Mouse (Mus musculus) limb, embryonic 11.5 days (tissue): ENCODE data around the gene Tnip2. TPM values are rescaled to one million over a fixed set of nuclear protein-coding genes. Genes with fewer than 3 reads are reported as not detected.
A peak's percentile ranks its signal among the peaks of the same experiment; 100 is the strongest.

Source experiments
- ATAC-seq: fragments of 200-750 bp; cut with Nextera tagmentation; 2 replicates; pipeline ENCODE4 v1.8.0; 2017; ENCODE audit warnings: low read depth; ENCODE audit not compliant: insufficient number of reproducible peaks, low FRiP score, low TSS enrichment
- DNase-seq: peaks from one replicate; pipeline ENCODE4 v3.0.0-alpha.2; 2015; ENCODE audit warnings: low spot score
- H3K27ac ChIP-seq: fragments of 300-500 bp; sonication (generic); replicated peaks from 2 replicates; pipeline ENCODE4 v1.5.1; 2014; ENCODE audit warnings: low read depth, mild to moderate bottlenecking, low read length
- H3K27me3 ChIP-seq: fragments of 300-500 bp; sonication (generic); 2 replicates; pipeline ENCODE4 v1.6.1; 2014; ENCODE audit warnings: mild to moderate bottlenecking, low read length, mixed read lengths; ENCODE audit not compliant: control insufficient read depth, insufficient read depth
- H3K36me3 ChIP-seq: fragments of 300-500 bp; sonication (generic); 2 replicates; pipeline ENCODE4 v1.6.1; 2014; ENCODE audit warnings: mild to moderate bottlenecking, low read length, moderate library complexity, mixed read lengths; ENCODE audit not compliant: control insufficient read depth, insufficient read depth
- H3K4me1 ChIP-seq: fragments of 300-500 bp; sonication (generic); 2 replicates; pipeline ENCODE4 v1.6.1; 2014; ENCODE audit warnings: low read length, mixed read lengths; ENCODE audit not compliant: control insufficient read depth, insufficient read depth
- H3K4me2 ChIP-seq: fragments of 300-500 bp; sonication (generic); 2 replicates; pipeline ENCODE4 v1.6.1; 2014; ENCODE audit warnings: low read depth, mild to moderate bottlenecking, moderate library complexity; ENCODE audit not compliant: severe bottlenecking
- H3K4me3 ChIP-seq: fragments of 300-500 bp; sonication (generic); 2 replicates; pipeline ENCODE4 v1.5.1; 2014; ENCODE audit warnings: low read depth, low read length
- H3K9ac ChIP-seq: fragments of 300-500 bp; sonication (generic); 2 replicates; pipeline ENCODE4 v1.6.1; 2014; ENCODE audit warnings: mild to moderate bottlenecking, low read length
- H3K9me3 ChIP-seq: fragments of 300-500 bp; sonication (generic); 2 replicates; pipeline ENCODE4 v1.6.1; 2016; ENCODE audit warnings: low read length; ENCODE audit not compliant: control insufficient read depth
- WGBS: fragments of 180-500 bp; shearing (Covaris S2); extraction: QIAGEN DNeasy Blood & Tissue Kit; methylation state at CpG from one replicate; pipeline ENCODE4 v1.1.7; 2014; 5-methylcytosine and 5-hydroxymethylcytosine counted together
- polyA plus RNA-seq: library from polyadenylated mRNA; unstranded; fragments of >200 nt; fragmentation: Nextera tagmentation; extraction: Ambion mirVana; gene quantifications from 2 replicates; pipeline ENCODE4 v1.2.1, GENCODE M21; 2014

The Tnip2 gene
- polyA plus RNA-seq, 1 experiment from 2014 or later, result 4.4 TPM

DNA sequence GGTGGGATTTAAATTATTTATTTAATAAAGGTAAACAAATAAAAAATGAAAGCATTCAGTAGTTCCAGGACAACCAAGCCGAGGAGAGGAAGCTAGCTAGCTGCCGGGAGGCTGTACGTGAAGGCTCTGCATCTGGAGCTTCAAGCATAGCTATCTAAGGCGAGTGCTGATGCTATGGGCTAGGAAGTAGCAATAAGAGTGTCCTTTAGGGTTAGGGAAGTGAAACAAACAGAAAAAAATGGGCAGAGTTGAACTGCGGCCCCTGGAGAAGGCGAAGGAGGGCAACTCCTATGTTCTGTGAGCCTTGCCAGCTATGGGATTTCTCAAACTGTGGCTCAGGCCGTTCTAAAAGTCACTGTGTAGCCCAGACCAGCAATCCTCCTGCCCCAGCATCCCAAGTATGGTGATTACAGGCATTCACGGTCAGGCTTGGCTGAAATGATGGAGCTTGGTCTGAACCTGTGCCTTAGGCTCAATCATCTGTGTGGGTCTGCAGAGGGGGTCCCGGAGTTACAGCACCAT lies 5.7 kb upstream of the Tnip2 start:
- DNase-seq (no peak), ATAC-seq (no peak)
- Histone ChIP-seq H3K9me3 (no peaks in the 10 kb centered on the region), H3K4me1 (no peaks in the 10 kb centered on the region), H3K4me2 (no peak overlapping the region), H3K36me3 (no peaks in the 10 kb centered on the region), H3K4me3 (no peak overlapping the region), H3K9ac (no peak overlapping the region), H3K27me3 (no peaks in the 10 kb centered on the region), H3K27ac (no peak overlapping the region)
- WGBS, result 80% methylated on average over 9 of the region's 9 CpGs

DNA sequence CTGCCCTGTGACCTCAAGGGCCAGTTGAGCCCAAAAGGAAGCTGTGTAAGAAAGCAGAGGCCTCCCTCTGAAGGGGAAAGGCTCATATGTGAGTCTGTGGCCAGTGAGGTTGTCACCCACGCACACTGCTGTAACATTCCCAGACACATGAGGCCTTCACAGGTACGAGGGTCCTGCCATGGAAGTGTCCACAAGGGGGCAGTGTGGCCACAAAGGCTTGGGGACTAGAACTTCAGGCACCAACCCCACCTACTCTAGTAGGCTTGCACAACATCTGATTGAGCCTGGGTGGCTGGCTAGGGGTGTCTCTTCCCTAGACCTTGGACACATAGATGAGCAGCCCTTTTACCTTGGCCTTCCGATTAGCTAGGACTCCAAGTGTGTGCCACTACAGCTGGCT lies 4.1 kb upstream of the Tnip2 start:
- Histone ChIP-seq H3K4me2 (no peak overlapping the region), H3K36me3 (no peaks in the 10 kb centered on the region), H3K4me3 (no peak overlapping the region), H3K9me3 (no peaks in the 10 kb centered on the region), H3K27me3 (peaks cover 2% of the 10 kb centered on the region; the same call in 1 of the 2 replicates), H3K4me1 (no peaks in the 10 kb centered on the region), H3K9ac (no peak overlapping the region), H3K27ac (no peak overlapping the region)
- DNase-seq (peak; percentile 83), ATAC-seq (no peak)
- WGBS, result 27% methylated on average over 3 of the region's 3 CpGs

DNA sequence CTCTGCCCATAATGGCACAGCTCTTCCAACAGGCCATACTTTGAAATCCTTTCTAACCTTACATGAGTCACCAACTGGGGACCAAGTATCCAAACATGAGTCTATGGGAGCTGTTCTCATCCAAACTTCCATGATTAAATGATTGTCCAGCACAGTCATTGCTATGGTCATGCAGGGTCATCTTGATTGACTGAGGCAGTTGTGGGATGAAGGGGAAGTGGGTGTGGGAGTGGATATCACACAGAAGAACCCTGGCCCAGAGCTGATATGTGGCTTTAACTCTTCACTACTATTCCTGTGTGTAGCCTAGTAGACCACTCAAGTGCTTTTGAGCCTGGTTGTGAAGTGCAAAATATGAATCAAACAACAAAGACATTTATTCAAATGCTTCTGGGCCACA lies 1.3 kb upstream of the Tnip2 start:
- Histone ChIP-seq H3K4me3 (no peak overlapping the region), H3K4me1 (no peaks in the 10 kb centered on the region), H3K27ac (no peak overlapping the region), H3K9ac (no peak overlapping the region), H3K9me3 (no peaks in the 10 kb centered on the region), H3K27me3 (peaks cover 11% of the 10 kb centered on the region), H3K36me3 (no peaks in the 10 kb centered on the region), H3K4me2 (no peak overlapping the region)
- DNase-seq (no peak), ATAC-seq (no peak)

DNA sequence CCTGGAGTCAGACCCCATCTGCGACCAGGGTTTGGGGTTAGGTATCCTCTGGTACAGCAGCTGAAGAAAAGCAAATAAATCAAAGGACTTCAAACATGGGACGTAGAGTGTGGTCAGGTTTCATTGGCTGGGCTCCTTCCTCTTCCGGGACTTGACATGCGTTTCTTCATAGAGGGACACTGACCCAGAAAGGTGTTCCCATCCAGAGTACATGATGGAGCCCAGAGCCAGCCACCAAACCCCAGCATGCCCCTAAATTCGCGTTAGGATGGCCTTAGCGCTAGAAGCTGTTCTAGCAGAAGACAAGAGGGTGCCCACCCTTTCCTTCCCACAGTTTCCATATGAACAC lies 401 bp upstream of the Tnip2 start:
- WGBS, result 25% methylated on average over 7 of the region's 7 CpGs

DNA sequence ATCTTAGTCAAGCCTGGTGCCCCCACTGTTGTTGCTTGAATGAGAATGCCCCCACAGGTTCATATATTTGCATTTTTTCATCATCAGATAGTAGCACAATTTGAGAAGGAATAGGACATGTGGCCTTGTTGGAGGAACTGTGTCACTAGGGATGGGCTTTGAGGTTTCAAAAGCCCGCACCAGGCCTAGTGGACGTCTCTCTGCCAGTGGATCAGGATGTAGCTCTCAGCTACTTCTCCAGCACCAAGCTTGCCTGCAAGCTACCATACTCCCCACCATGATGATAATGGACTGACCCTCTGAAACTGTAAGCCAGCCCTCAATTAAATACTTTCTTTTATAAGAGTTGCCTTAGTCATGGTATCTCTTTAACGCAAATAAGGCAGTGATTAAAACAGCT lies 1.3 kb downstream of the Tnip2 start:
- Histone ChIP-seq H3K4me2 (no peak overlapping the region), H3K27ac (no peak overlapping the region), H3K27me3 (peaks cover 11% of the 10 kb centered on the region), H3K36me3 (no peaks in the 10 kb centered on the region), H3K4me1 (no peaks in the 10 kb centered on the region), H3K9ac (no peak overlapping the region), H3K9me3 (no peaks in the 10 kb centered on the region), H3K4me3 (no peak overlapping the region)
- ATAC-seq, result no peak
- no peak for DNase-seq
- WGBS, result 86% methylated on average over 3 of the region's 3 CpGs

More for the DNA sequence above, 401 bp upstream of the Tnip2 start:
- Histone ChIP-seq H3K4me3 (peak overlapping the region; percentile 53), H3K27ac (no peak overlapping the region), H3K27me3 (peaks cover 11% of the 10 kb centered on the region), H3K36me3 (no peaks in the 10 kb centered on the region), H3K9ac (no peak overlapping the region), H3K4me1 (no peaks in the 10 kb centered on the region), H3K4me2 (peak overlapping the region; percentile 95), H3K9me3 (no peaks in the 10 kb centered on the region)
- DNase-seq (no peak), ATAC-seq (no peak)

DNA sequence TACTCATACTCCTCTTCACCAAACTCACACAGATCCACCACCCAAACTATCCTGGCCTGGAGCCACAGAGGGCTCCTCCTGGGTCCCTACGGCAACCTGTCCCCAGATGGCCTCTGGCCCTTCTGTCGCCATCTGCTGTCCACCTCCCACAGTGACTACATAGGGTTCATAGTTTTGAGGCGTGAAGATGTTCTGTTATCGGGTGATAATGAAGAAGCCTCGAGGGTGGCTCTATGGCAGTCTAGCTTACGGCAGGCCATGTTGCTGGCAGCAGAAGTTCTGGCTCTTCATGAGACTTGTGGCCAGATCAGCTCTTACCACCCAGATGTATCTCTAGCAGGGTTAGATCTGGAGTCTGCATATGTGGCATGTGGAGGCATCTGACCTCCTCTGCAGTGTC lies 11.0 kb downstream of the Tnip2 start:
- no peaks in the 10 kb centered on the region for H3K9me3 ChIP-seq
- ATAC-seq, result no peak
- 78% methylated on average over 6 of the region's 6 CpGs for WGBS

DNA sequence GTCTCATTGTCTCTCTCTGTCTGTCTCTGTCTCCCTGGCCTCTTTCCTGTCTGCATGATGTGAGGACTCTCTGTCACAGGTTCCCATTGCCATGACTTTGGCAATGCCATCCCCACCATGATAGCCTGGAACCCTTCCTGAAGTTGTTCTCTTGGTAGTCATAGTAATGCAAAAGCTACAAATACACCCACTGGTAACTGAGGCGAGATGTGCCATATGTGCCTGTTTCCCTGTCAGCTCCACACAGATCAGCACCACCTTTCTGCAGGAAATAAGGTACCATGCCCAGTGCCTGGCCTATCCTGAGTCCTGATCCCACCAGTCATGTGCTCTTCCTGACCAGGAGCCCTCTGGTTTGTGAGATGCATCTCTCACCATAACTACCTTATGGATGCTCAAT lies 11.4 kb downstream of the Tnip2 start:
- DNase-seq (no peak), ATAC-seq (no peak)
- Histone ChIP-seq H3K4me2 (no peak overlapping the region), H3K27me3 (no peaks in the 10 kb centered on the region), H3K9ac (no peak overlapping the region), H3K4me1 (no peaks in the 10 kb centered on the region), H3K9me3 (no peaks in the 10 kb centered on the region), H3K4me3 (no peak overlapping the region), H3K27ac (no peak overlapping the region), H3K36me3 (no peaks in the 10 kb centered on the region)
- 89% methylated on average over 1 of the region's 1 CpGs for WGBS

More for the DNA sequence above, 11.0 kb downstream of the Tnip2 start:
- Histone ChIP-seq H3K27ac (no peak overlapping the region), H3K4me1 (no peaks in the 10 kb centered on the region), H3K4me2 (no peak overlapping the region), H3K27me3 (no peaks in the 10 kb centered on the region), H3K9ac (no peak overlapping the region), H3K4me3 (no peak overlapping the region), H3K36me3 (no peaks in the 10 kb centered on the region)
- no peak for DNase-seq

DNA sequence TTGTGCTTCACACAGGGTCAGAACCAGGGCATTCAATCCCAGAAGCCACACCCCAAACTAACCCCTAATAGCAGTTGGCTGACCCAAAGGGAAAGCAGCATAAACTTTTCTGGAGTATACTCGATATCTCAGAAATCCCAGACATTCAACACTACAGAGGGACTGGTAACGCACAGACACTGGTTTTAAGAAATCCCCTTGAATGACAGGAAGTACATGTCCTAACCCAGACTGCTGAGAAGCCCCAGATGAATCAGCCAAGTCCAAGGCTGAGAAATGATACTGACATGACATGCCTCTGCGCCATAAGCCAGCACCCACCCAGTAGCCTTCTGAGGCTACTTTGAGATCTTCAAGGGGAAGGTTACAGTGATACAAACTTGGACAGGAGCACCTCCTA lies 12.2 kb downstream of the Tnip2 start:
- Histone ChIP-seq H3K9me3 (no peaks in the 10 kb centered on the region), H3K27ac (no peak overlapping the region), H3K27me3 (no peaks in the 10 kb centered on the region), H3K9ac (no peak overlapping the region), H3K4me1 (no peaks in the 10 kb centered on the region), H3K4me3 (no peak overlapping the region), H3K4me2 (no peak overlapping the region), H3K36me3 (no peaks in the 10 kb centered on the region)
- DNase-seq (no peak), ATAC-seq (no peak)
- 86% methylated on average over 3 of the region's 3 CpGs for WGBS

DNA sequence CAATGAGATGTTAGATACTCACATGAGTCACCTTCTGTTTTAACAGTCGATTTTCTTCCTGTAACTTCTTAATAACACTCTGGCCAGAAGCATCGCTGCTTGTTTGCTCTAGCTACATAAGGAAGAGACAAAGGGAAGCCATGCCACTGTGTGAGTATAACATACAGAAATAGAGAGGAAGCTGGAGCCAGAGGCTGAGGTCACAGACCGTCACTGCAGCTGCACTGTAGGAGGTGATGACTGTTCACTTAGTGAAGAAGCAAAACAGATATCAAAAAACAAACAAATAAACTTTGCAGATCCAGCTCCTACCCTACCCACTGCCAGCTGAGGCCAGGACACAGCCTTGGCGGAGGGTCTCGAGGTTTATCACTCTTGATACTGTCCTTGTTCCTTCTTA lies 12.9 kb downstream of the Tnip2 start:
- DNase-seq, result no peak
- no peaks in the 10 kb centered on the region for H3K36me3 ChIP-seq
- no peaks in the 10 kb centered on the region for H3K4me1 ChIP-seq
- no peak overlapping the region for H3K9ac ChIP-seq
- WGBS, result 84% methylated on average over 5 of the region's 5 CpGs
- H3K9me3 ChIP-seq, result no peaks in the 10 kb centered on the region
- H3K27ac ChIP-seq, result no peak overlapping the region
- H3K27me3 ChIP-seq, result no peaks in the 10 kb centered on the region
- no peak for ATAC-seq
- no peak overlapping the region for H3K4me3 ChIP-seq
- H3K4me2 ChIP-seq, result no peak overlapping the region
